Mouse (Mus musculus) megakaryocyte, embryonic 14.5 days (primary cell): ENCODE measurements around the gene Fars2.

Source experiments
- FLI1 ChIP-seq: IDR thresholded peaks from 2 replicates; pipeline ENCODE4 v1.6.1; 2012; ENCODE audit warnings: low read length, inconsistent platforms, mixed read lengths
- GATA1 ChIP-seq: IDR thresholded peaks from 3 replicates; pipeline ENCODE4 v1.6.1; 2012; ENCODE audit warnings: mixed read lengths, low read length, inconsistent platforms, borderline replicate concordance

DNA sequence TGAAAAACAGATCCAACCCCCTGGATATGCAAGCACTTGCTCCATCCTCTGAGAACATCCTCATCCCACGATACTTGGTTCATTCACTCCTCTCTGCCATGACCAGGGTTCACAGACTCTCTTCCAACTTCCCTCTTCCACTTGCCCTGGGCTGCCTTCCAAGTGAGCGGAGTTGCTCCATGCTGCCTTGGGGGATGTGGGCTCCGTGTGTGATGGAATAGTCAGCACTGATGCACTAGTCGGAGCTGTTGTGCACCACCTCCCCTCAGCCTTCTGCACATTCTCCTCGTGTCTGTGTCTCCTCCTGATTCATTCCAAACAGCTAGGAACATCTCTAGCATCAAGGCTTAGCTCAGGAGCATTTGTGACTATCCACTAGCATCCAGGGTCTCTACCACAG, 389.1 kb downstream of the Fars2 start:
- TF ChIP-seq GATA1 (no peak), FLI1 (no peak)
